Mouse (Mus musculus) limb, embryonic 14.5 days (tissue): ENCODE measurements around the gene Tcf12. TPM values are rescaled to one million over a fixed set of nuclear protein-coding genes. Genes with fewer than 3 reads are reported as not detected.
A peak's percentile ranks its signal among the peaks of the same experiment; 100 is the strongest.

Experiments
- ATAC-seq: fragments of 200-750 bp; cut with Nextera tagmentation; 2 replicates; pipeline ENCODE4 v1.8.0; 2017; ENCODE audit warnings: low read depth, moderate number of reproducible peaks, moderate TSS enrichment; ENCODE audit not compliant: low FRiP score
- DNase-seq: peaks from one replicate; pipeline ENCODE4 v3.0.0-alpha.2; 2015; ENCODE audit warnings: low spot score
- H3K27ac ChIP-seq: fragments of 300-500 bp; sonication (generic); replicated peaks from 2 replicates; pipeline ENCODE4 v1.5.1; 2014; ENCODE audit warnings: low read depth, mild to moderate bottlenecking, low read length, moderate library complexity, mixed read lengths
- H3K27me3 ChIP-seq: fragments of 300-500 bp; sonication (generic); 2 replicates; pipeline ENCODE4 v1.6.1; 2014; ENCODE audit warnings: low read length, mixed read lengths; ENCODE audit not compliant: control insufficient read depth, insufficient read depth
- H3K36me3 ChIP-seq: fragments of 300-500 bp; sonication (generic); 2 replicates; pipeline ENCODE4 v1.6.1; 2014; ENCODE audit warnings: mild to moderate bottlenecking, low read length, moderate library complexity, mixed read lengths; ENCODE audit not compliant: control insufficient read depth, insufficient read depth
- H3K4me1 ChIP-seq: fragments of 300-500 bp; sonication (generic); 2 replicates; pipeline ENCODE4 v1.6.1; 2014; ENCODE audit warnings: antibody characterized with exemption, low read length, mixed read lengths; ENCODE audit not compliant: control insufficient read depth, insufficient read depth
- H3K4me2 ChIP-seq: fragments of 300-500 bp; sonication (generic); replicated peaks from 2 replicates; pipeline ENCODE4 v1.6.1; 2014; ENCODE audit warnings: low read depth, mild to moderate bottlenecking, low read length, moderate library complexity; ENCODE audit not compliant: severe bottlenecking
- H3K4me3 ChIP-seq: fragments of 300-500 bp; sonication (generic); replicated peaks from 2 replicates; pipeline ENCODE4 v1.5.1; 2014; ENCODE audit warnings: low read length
- H3K9ac ChIP-seq: fragments of 300-500 bp; sonication (generic); 2 replicates; pipeline ENCODE4 v1.6.1; 2014; ENCODE audit warnings: mild to moderate bottlenecking, low read depth, low read length, moderate library complexity; ENCODE audit not compliant: severe bottlenecking
- H3K9me3 ChIP-seq: fragments of 300-500 bp; sonication (generic); 2 replicates; pipeline ENCODE4 v1.6.1; 2016; ENCODE audit warnings: low read length; ENCODE audit not compliant: control insufficient read depth
- POLR2A ChIP-seq: fragments of 200-500 bp; IDR thresholded peaks from 2 replicates; pipeline ENCODE4 v1.8.0; 2012; ENCODE audit warnings: inconsistent platforms, mild to moderate bottlenecking, moderate library complexity, borderline replicate concordance; ENCODE audit not compliant: insufficient read depth, insufficient read length; ENCODE audit errors: extremely low read depth
- WGBS: fragments of 180-500 bp; shearing (Covaris S2); extraction: QIAGEN DNeasy Blood & Tissue Kit; methylation state at CpG from one replicate; pipeline ENCODE4 v1.1.7; 2014; 5-methylcytosine and 5-hydroxymethylcytosine counted together
- polyA plus RNA-seq, 2 experiments: library from polyadenylated mRNA; depleted of rRNA in 1 of 2; stranded (reverse) in 1 of 2; unstranded in 1 of 2; fragments of >200 nt; fragmentation: Nextera tagmentation in 1 of 2; extraction: Ambion mirVana in 1 of 2; gene quantifications; 2 replicates each; pipeline versions ENCODE4 v1.2.1 to v1.2.3; 2012 to 2014

Tcf12 gene
- polyA plus RNA-seq, 2 experiments: 111 to 158 TPM

DNA sequence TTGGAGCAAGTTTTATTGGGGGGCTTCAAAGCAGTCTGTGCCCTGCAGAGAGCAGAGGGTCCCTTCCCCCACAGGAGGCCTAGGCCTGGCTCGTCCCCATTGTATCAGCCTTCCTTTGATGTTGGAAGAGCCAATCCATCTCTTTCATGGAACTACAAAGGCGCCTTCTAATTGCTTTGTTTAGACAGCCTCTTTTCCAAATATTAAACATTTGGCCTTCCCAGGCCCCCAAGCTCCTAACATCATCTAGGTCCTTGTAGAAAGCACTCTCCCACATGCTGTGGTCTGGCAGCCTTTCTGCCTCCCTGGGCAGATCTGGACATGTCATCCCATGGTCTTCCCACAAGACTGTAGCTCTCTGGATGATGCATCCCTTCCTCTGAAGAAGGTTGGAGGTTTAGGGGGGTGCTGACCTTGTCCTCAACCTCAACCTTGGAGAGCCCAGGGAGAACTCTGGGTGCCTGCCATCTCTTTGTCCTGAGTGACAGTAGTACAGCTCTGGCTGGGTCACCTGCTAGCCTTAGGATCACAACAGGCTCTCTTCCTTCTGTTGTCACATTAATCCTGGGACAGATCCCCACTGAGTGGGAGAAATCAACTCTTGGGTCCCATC is 276.4 kb downstream of the Tcf12 start:
- no peaks in the 10 kb centered on the region for H3K27me3 ChIP-seq
- WGBS: 6% methylated on average over 2 of the region's 2 CpGs
- no peaks in the 10 kb centered on the region for H3K36me3 ChIP-seq
- TF ChIP-seq POLR2A: no peak
- no peak overlapping the region for H3K27ac ChIP-seq
- H3K9me3 ChIP-seq: no peaks in the 10 kb centered on the region
- peaks cover 2% of the 10 kb centered on the region; the same call in 1 of the 2 replicates for H3K4me1 ChIP-seq
- no peak overlapping the region for H3K9ac ChIP-seq
- H3K4me3 ChIP-seq: no peak overlapping the region
- no peak overlapping the region for H3K4me2 ChIP-seq
- ATAC-seq (no peak), DNase-seq (no peak)

DNA sequence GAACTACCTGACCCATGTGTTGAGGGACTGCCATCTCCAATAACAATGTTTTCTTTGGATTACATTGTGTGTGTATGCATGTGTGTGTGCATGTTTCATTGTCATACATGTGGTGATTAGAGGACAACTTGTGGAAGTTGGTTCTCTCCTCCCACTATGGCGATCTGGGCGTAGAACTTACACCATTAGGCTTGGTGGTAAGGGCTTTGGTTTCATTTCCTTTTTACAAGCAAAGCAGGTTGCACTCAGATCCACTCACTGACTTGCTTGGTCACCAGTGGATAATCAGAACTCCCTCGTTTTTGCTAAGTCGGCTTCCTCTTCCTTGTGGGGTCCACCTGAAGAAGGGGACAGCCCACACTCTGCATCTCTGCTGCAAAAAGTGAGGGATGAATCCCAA is 277.0 kb downstream of the Tcf12 start:
- DNase-seq (no peak), ATAC-seq (no peak)
- H3K36me3 ChIP-seq: no peaks in the 10 kb centered on the region
- no peak overlapping the region for H3K4me2 ChIP-seq
- no peaks in the 10 kb centered on the region for H3K9me3 ChIP-seq
- H3K9ac ChIP-seq: no peak overlapping the region
- H3K4me3 ChIP-seq: no peak overlapping the region
- no peak for TF ChIP-seq POLR2A
- no peaks in the 10 kb centered on the region for H3K27me3 ChIP-seq
- peaks cover 2% of the 10 kb centered on the region; the same call in 1 of the 2 replicates for H3K4me1 ChIP-seq
- H3K27ac ChIP-seq: no peak overlapping the region
- WGBS: 33% methylated on average over 4 of the region's 4 CpGs

DNA sequence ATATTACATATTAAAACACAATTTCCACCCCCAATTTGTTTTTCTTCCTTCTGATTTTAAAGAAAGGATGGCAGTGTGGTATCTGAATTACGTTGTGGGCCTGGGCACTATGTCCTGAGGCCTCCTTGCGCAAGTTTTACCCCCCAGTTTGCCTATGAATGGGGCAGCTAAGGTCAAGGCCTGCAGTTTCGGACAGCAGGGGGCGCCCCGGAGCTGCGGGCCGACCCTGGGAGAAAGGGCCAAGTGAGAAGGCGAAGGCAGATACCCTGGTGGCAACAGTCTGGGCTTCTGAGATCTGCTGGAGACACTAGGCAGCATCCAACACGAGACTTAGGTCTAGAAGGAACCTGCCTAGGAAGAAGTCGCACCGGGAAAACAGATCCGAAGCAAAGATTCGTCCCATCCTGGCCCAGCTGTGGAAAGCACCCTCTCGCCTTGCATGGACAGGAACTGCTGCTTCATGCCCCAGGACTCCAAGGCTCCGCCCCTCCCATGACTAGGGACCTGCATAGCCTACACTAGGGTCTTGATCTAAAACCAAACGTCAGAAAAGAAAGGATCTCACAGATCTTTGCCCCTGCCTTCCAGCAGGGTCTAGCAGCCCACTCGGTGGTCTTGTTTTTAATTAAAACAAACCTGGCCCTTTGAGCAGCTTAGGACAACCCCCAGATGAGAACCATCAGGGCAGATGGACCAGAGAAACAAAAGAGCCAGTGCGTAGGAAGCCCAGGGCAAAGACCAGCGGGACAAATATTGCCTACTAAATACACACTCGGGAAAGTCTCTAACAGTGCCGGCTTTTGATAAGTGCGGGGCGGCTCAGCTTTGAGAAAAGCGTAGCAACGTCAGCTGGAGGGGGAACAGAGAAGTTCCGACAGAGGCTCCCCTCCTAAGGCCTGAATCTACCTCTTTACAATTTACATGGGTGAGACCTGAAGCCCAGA is 279.6 kb downstream of the Tcf12 start:
- Histone ChIP-seq H3K4me2 (no peak overlapping the region), H3K27me3 (no peaks in the 10 kb centered on the region), H3K36me3 (no peaks in the 10 kb centered on the region), H3K4me3 (no peak overlapping the region), H3K4me1 (peaks cover 2% of the 10 kb centered on the region; the same call in 1 of the 2 replicates), H3K9me3 (no peaks in the 10 kb centered on the region), H3K9ac (no peak overlapping the region), H3K27ac (no peak overlapping the region)
- 48% methylated on average over 26 of the region's 26 CpGs for whole genome bisulfite sequencing
- no peak for TF ChIP-seq POLR2A
- ATAC-seq: no peak
- peak; percentile 22 for DNase-seq

DNA sequence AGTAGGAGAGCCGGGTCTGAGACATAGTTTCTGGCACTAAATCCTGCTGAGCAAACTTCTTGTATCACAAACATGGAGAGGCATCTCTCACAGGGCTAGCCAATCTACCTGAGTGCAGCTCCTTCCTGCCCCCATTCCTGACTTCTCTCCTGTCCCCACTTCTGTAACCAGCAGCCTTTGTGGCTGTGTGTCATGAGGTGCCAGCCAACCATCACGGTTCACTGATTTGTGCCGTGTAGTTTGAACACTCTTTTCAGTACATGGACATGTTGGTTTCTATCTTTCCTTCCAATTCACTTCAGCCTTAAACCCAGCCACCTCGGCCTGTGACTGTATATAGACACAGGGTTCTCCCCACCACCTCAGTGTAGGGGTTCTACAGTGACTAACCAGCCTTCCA is 280.7 kb downstream of the Tcf12 start:
- Histone ChIP-seq H3K36me3 (no peaks in the 10 kb centered on the region), H3K27me3 (no peaks in the 10 kb centered on the region), H3K9me3 (no peaks in the 10 kb centered on the region), H3K27ac (no peak overlapping the region), H3K4me2 (no peak overlapping the region), H3K9ac (no peak overlapping the region), H3K4me1 (peaks cover 2% of the 10 kb centered on the region; the same call in 1 of the 2 replicates), H3K4me3 (no peak overlapping the region)
- no peak for ATAC-seq
- no peak for TF ChIP-seq POLR2A
- DNase-seq: no peak
- WGBS: 83% methylated on average over 4 of the region's 4 CpGs

DNA sequence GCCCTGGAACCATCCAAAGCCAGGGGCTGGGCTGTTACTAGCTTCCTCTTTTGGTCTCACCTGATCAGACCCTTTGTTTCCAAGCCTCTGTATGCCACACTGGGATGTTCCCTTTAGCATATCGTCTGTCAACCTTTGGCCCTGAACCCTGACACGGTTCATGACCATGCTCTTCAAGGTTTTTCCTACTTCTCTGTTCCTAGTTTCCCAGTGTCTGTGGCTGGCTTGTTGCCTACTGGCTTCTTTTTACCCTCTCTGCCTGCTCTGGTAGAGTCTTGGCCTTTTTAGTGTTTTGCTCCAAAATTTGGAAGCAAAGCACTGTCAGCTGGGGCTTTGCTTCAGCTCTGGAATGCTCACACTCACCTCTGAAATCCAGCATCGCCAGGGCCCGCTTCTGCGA is 281.3 kb downstream of the Tcf12 start:
- TF ChIP-seq POLR2A: no peak
- ATAC-seq: no peak
- H3K9ac ChIP-seq: no peak overlapping the region
- WGBS: 82% methylated on average over 5 of the region's 5 CpGs
- H3K4me2 ChIP-seq: no peak overlapping the region
- no peaks in the 10 kb centered on the region for H3K9me3 ChIP-seq
- H3K4me3 ChIP-seq: no peak overlapping the region
- H3K4me1 ChIP-seq: peaks cover 7% of the 10 kb centered on the region
- H3K27ac ChIP-seq: no peak overlapping the region
- H3K36me3 ChIP-seq: no peaks in the 10 kb centered on the region
- no peak for DNase-seq
- H3K27me3 ChIP-seq: no peaks in the 10 kb centered on the region
